Mouse (Mus musculus) pancreas, adult 10 weeks (tissue): ENCODE measurements around the gene AU041133. TPM values are rescaled to one million over a fixed set of nuclear protein-coding genes. Genes with fewer than 3 reads are reported as not detected.

Source experiments
- polyA plus RNA-seq: library from polyadenylated mRNA; stranded (reverse); fragments of 350-450 nt; fragmentation: Illumina TruSeq; extraction: RNeasy Lipid Tissue Mini Kit (QIAGEN cat#74804); gene quantifications from one replicate; pipeline ENCODE4 v1.2.3, GENCODE M21; 2015; ENCODE audit warnings: low read depth, low replicate concordance; ENCODE audit not compliant: insufficient read depth

Gene AU041133
- 0.41 TPM for polyA plus RNA-seq

GRCm38 (mm10) chr10:82127850-82128401 is at the start of gene AU041133:
Gene AU041133 (plus strand): TSS chr10:82128013.

GRCm38 (mm10) chr10:82082728-82083621 is 44.8 kb upstream of the AU041133 start, which contains the start of gene BC024063:
Gene BC024063 (plus strand): TSS chr10:82083353.

Other genes with a start within 250 kb of the AU041133 start
- gene Zfp781, start 197.5 kb upstream of the AU041133 start, polyA plus RNA-seq: 0.87 TPM
- 1.1 TPM for gene Zfp873, start 79.9 kb upstream of the AU041133 start, polyA plus RNA-seq
- not detected for gene BC024063, start 44.7 kb upstream of the AU041133 start, polyA plus RNA-seq
- gene Zfp938, start 113.3 kb downstream of the AU041133 start, polyA plus RNA-seq: 2.9 TPM
- gene 4932415D10Rik, start 188.6 kb downstream of the AU041133 start, polyA plus RNA-seq: not detected
- 0.87 TPM for gene Gm4924, start 226.2 kb downstream of the AU041133 start, polyA plus RNA-seq